Mouse (Mus musculus) ES-Bruce4 (cell line): ENCODE measurements around the gene Susd2. TPM values are rescaled to one million over a fixed set of nuclear protein-coding genes. Genes with fewer than 3 reads are reported as not detected.

Source experiments
- H3K27ac ChIP-seq: 2 replicates; pipeline ENCODE4 v1.5.1; 2012; ENCODE audit warnings: low read length, inconsistent platforms; ENCODE audit not compliant: insufficient read depth
- H3K27me3 ChIP-seq: 2 replicates; pipeline ENCODE4 v1.6.1; 2012; ENCODE audit warnings: mild to moderate bottlenecking, low read length, inconsistent platforms; ENCODE audit not compliant: control insufficient read depth, poor library complexity, insufficient read depth, severe bottlenecking
- H3K36me3 ChIP-seq: 2 replicates; pipeline ENCODE4 v1.6.1; 2012; ENCODE audit warnings: inconsistent platforms, mild to moderate bottlenecking, low read length, moderate library complexity; ENCODE audit not compliant: control insufficient read depth, poor library complexity, insufficient read depth, severe bottlenecking
- H3K4me1 ChIP-seq: one replicate; pipeline ENCODE4 v1.8.1; 2011; ENCODE audit warnings: low read length; ENCODE audit not compliant: control insufficient read depth, insufficient read depth
- H3K4me3 ChIP-seq: 2 replicates; pipeline ENCODE4 v1.5.1; 2011; ENCODE audit warnings: low read depth, mild to moderate bottlenecking, low read length
- H3K9ac ChIP-seq: 2 replicates; pipeline ENCODE4 v1.6.1; 2012; ENCODE audit warnings: low read depth, mild to moderate bottlenecking, inconsistent platforms; ENCODE audit not compliant: poor library complexity, severe bottlenecking
- H3K9me3 ChIP-seq: replicated peaks from 2 replicates; pipeline ENCODE4 v1.6.1; 2012; ENCODE audit warnings: mild to moderate bottlenecking, low read length, inconsistent platforms; ENCODE audit not compliant: control insufficient read depth, poor library complexity, insufficient read depth, severe bottlenecking
- CTCF ChIP-seq: IDR thresholded peaks from one replicate; pipeline ENCODE4 v1.8.1; 2011; ENCODE audit warnings: low read depth, low read length
- EP300 ChIP-seq: IDR thresholded peaks from 2 replicates; pipeline ENCODE4 v1.6.1; 2011; ENCODE audit warnings: low read depth, low read length; ENCODE audit not compliant: insufficient read depth
- POLR2A ChIP-seq: IDR thresholded peaks from one replicate; pipeline ENCODE4 v1.8.1; 2011; ENCODE audit warnings: low read length; ENCODE audit not compliant: insufficient read depth
- polyA plus RNA-seq: library from polyadenylated mRNA; stranded (reverse); fragments of >200 nt; gene quantifications from 2 replicates; pipeline ENCODE4 v1.2.4, GENCODE M21; 2011; ENCODE audit warnings: low read depth; ENCODE audit not compliant: missing spikeins, insufficient read depth, insufficient read length

Gene Susd2
- polyA plus RNA-seq, 1 experiment = 11.1 TPM

- no peak overlapping the region for H3K27ac ChIP-seq
- no peaks in the 10 kb centered on the region for H3K36me3 ChIP-seq
- no peaks in the 10 kb centered on the region for H3K4me1 ChIP-seq
- no peaks in the 10 kb centered on the region; the same call in 1 of the 2 replicates for H3K9me3 ChIP-seq
- no peaks in the 10 kb centered on the region for H3K27me3 ChIP-seq
- H3K4me3 ChIP-seq = no peak overlapping the region
- TF ChIP-seq EP300 (no peak), POLR2A (no peak), CTCF (no peak)
- no peak overlapping the region for H3K9ac ChIP-seq
Observed at GRCm38 (mm10) chr10:75626991-75627390, 16.8 kb downstream of the Susd2 start.

- no peak overlapping the region for H3K4me3 ChIP-seq
- TF ChIP-seq CTCF (no peak), POLR2A (no peak), EP300 (no peak)
- no peaks in the 10 kb centered on the region for H3K27me3 ChIP-seq
- H3K9ac ChIP-seq = no peak overlapping the region
- H3K36me3 ChIP-seq = no peaks in the 10 kb centered on the region
- no peaks in the 10 kb centered on the region for H3K4me1 ChIP-seq
- no peaks in the 10 kb centered on the region; the same call in 1 of the 2 replicates for H3K9me3 ChIP-seq
- no peak overlapping the region for H3K27ac ChIP-seq
Observed at GRCm38 (mm10) chr10:75625920-75626319, 17.9 kb downstream of the Susd2 start.

- Histone ChIP-seq H3K4me1 (no peaks in the 10 kb centered on the region), H3K27ac (no peak overlapping the region), H3K9ac (no peak overlapping the region), H3K9me3 (no peaks in the 10 kb centered on the region; the same call in 1 of the 2 replicates), H3K4me3 (no peak overlapping the region), H3K36me3 (no peaks in the 10 kb centered on the region), H3K27me3 (no peaks in the 10 kb centered on the region)
- no peak for TF ChIP-seq EP300
- TF ChIP-seq POLR2A = no peak
- TF ChIP-seq CTCF = peak; percentile 11
Observed at GRCm38 (mm10) chr10:75620818-75621217, 23.0 kb downstream of the Susd2 start.

GRCm38 (mm10) chr10:75616044-75616443 lies 27.8 kb downstream of the Susd2 start:
- Histone ChIP-seq H3K36me3 (no peaks in the 10 kb centered on the region), H3K27ac (no peak overlapping the region), H3K27me3 (no peaks in the 10 kb centered on the region), H3K4me3 (no peak overlapping the region), H3K9ac (no peak overlapping the region), H3K9me3 (no peaks in the 10 kb centered on the region), H3K4me1 (no peaks in the 10 kb centered on the region)
- TF ChIP-seq EP300 (no peak), CTCF (no peak), POLR2A (no peak)

- Histone ChIP-seq H3K9ac (no peak overlapping the region), H3K27me3 (no peaks in the 10 kb centered on the region)
- no peak for TF ChIP-seq POLR2A
- no peak for TF ChIP-seq CTCF
- TF ChIP-seq EP300 = no peak
Observed at GRCm38 (mm10) chr10:75610486-75610885, 33.3 kb downstream of the Susd2 start.

GRCm38 (mm10) chr10:75608975-75609374 lies 34.8 kb downstream of the Susd2 start:
- Histone ChIP-seq H3K9me3 (no peaks in the 10 kb centered on the region), H3K9ac (no peak overlapping the region), H3K4me1 (no peaks in the 10 kb centered on the region), H3K4me3 (no peak overlapping the region), H3K27ac (no peak overlapping the region), H3K27me3 (no peaks in the 10 kb centered on the region), H3K36me3 (no peaks in the 10 kb centered on the region)
- TF ChIP-seq EP300 = no peak
- no peak for TF ChIP-seq CTCF
- no peak for TF ChIP-seq POLR2A

More at GRCm38 (mm10) chr10:75610486-75610885, 33.3 kb downstream of the Susd2 start:
- Histone ChIP-seq H3K9me3 (no peaks in the 10 kb centered on the region), H3K36me3 (no peaks in the 10 kb centered on the region), H3K4me1 (no peaks in the 10 kb centered on the region), H3K4me3 (no peak overlapping the region), H3K27ac (no peak overlapping the region)
